Mouse (Mus musculus) cerebellum, adult 11 months (tissue): ENCODE measurements around the gene Vmn2r111.
"Not testable (repeated sequence)": the region's sequence is repeated elsewhere in the genome, so short reads cannot be mapped to it uniquely, and the experiment has no call there.

Experiments used
- DNase-seq: peaks from one replicate; pipeline ENCODE4 v3.0.0; 2022

Vmn2r111 gene

GRCm38 (mm10) chr17:22573382-22573781, at the start of gene Vmn2r111:
Gene Vmn2r111, minus strand, starts transcription at chr17:22573482.
- DNase-seq, result not testable (repeated sequence)

- not testable (repeated sequence) for DNase-seq
Observed at GRCm38 (mm10) chr17:22600651-22601050, 27.4 kb upstream of the Vmn2r111 start, which contains the start of gene Vmn2r112. Gene Vmn2r112, plus strand, starts transcription at chr17:22600951.

DNA sequence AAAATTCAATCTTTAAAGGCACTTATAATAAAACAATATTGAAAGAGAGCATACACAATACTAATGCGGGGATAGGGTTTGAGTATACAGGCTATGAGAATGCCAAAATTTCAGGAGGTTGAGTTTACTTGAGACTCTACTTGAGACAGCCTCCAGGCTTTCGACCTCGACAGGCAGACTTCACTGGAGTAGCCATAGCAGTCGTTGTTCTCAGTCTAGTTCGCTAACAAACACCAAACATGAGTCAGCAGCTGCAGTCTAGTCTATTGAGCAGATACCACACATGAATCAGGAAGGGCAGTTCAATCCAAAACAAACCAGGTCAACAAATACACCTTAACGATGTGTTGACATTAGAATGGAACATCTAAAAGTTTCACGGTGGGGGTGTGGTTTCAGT, 52.8 kb downstream of the Vmn2r111 start:
- not testable (repeated sequence) for DNase-seq

GRCm38 (mm10) chr17:22520037-22520436, 53.2 kb downstream of the Vmn2r111 start:
- DNase-seq, result not testable (repeated sequence)

- no peak for DNase-seq
Observed at GRCm38 (mm10) chr17:22497120-22497519, 76.2 kb downstream of the Vmn2r111 start.
